Comparison of ENCODE assay signal across 16 mouse cellular contexts in the genomic region with DNA sequence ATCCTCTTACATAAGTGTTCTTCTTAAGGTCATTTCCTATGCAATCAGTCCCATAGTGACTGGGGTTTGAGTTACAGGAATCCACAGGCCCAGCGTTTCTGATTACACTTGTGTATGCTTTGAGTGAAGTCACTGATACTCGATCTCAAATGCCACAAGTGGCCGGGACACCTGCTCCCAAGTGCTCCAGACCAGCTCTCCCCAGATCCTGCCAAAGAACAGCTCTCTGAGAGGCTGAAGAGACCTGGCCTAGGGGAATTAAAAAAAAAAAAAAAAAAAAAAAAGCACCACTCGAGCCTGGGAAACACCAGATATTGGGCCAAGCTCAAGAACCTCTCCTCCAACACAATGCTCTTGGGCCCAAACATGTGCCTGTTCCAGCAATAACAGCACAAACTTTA.
DNase-seq lines count a peak whose midpoint lies in the region; ATAC-seq and TF ChIP-seq lines count a peak whose summit lies in the region.
"Had no signal": no experiment of that assay in that cellular context is flagged by ENCODE, and none has a peak within 500 bp of the region (broad histone marks: within the 10 kb centered on the region; RNA-seq: fewer than 3 reads in every experiment).

No protein-coding gene starts in this region.

- no peaks in the 10 kb centered on the region for H3K9me3 ChIP-seq in lung, embryonic 14.5 days (ENCODE audit: low read depth, low read length)
- H3K9me3 ChIP-seq: forebrain, embryonic 12.5 days; hindbrain, embryonic 15.5 days; limb, embryonic 12.5 days had no signal

- DNase-seq in heart, adult 18-20 months: peak; percentile 52 to 64
- DNase-seq in heart, adult 8-10 months (ENCODE audit: low spot score): no peak
- peak; percentile 57 to 64 for DNase-seq in gastrocnemius, adult 8-10 months (ENCODE audit: low spot score in 2 of 2)
- DNase-seq in lung, embryonic 14.5 days: no peak
- no peak for DNase-seq in thymus, postnatal 10 days (ENCODE audit: low spot score in 2 of 2)
- no peak for DNase-seq in right cerebral cortex, postnatal 14 days
- DNase-seq: kidney, adult 9 months; layer of hippocampus, adult 9-11 months; right cerebral cortex, adult 18-20 months; thymus, adult 2 months had no signal

- no peaks in the 10 kb centered on the region for H3K79me3 ChIP-seq in C2C12 (ENCODE audit: low read depth)

- TF ChIP-seq CTCF in C2C12 (IDR thresholded peaks at IDR 0.05; ENCODE audit: control insufficient read depth, insufficient read depth, insufficient read length): no peak
- TF ChIP-seq CTCF in lung, embryonic 14.5 days (IDR thresholded peaks at IDR 0.05; ENCODE audit: low read depth): no peak

- peak overlapping the region; percentile 56; the same call in 1 of the 2 replicates for H3K27ac ChIP-seq in lung, embryonic 14.5 days (ENCODE audit: low read depth)
- H3K27ac ChIP-seq: forebrain, embryonic 12.5 days; hindbrain, embryonic 15.5 days; limb, embryonic 12.5 days; macrophage had no signal

- ATAC-seq in lung, embryonic 14.5 days (ENCODE audit: insufficient read depth): no peak
- ATAC-seq in erythroblast, adult 5-6 weeks (replicated peaks; ENCODE audit: low FRiP score, poor library complexity, severe bottlenecking): no peak

- H3K79me2 ChIP-seq in C2C12 (ENCODE audit: control insufficient read depth, insufficient read depth): no peaks in the 10 kb centered on the region

- H3K4me1 ChIP-seq in lung, embryonic 14.5 days (ENCODE audit: insufficient read depth): peaks cover 19% of the 10 kb centered on the region

- H3K27me3 ChIP-seq in C2C12 (ENCODE audit: control insufficient read depth, insufficient read depth, insufficient read length): no peaks in the 10 kb centered on the region
- H3K27me3 ChIP-seq in lung, embryonic 14.5 days (ENCODE audit: insufficient read depth, low read length): no peaks in the 10 kb centered on the region
- H3K27me3 ChIP-seq: hindbrain, embryonic 15.5 days had no signal

- H3K36me3 ChIP-seq in C2C12 (ENCODE audit: control insufficient read depth, insufficient read depth): no peaks in the 10 kb centered on the region
- H3K36me3 ChIP-seq in lung, embryonic 14.5 days (ENCODE audit: insufficient read depth): 0 out of 2 replicates have a peak, but pooled peaks cover 4% of the 10 kb centered on the region
- H3K36me3 ChIP-seq: forebrain, embryonic 12.5 days; hindbrain, embryonic 15.5 days; limb, embryonic 12.5 days had no signal

- no peak overlapping the region for H3K9ac ChIP-seq in lung, embryonic 14.5 days
- H3K9ac ChIP-seq: forebrain, embryonic 12.5 days; hindbrain, embryonic 15.5 days; limb, embryonic 12.5 days had no signal

- no peak overlapping the region for H3ac ChIP-seq in C2C12 (ENCODE audit: control insufficient read depth, insufficient read length, low read depth)

- WGBS in lung, embryonic 14.5 days: 30% methylated on average over 4 of the region's 4 CpGs

- H3K4me2 ChIP-seq in lung, embryonic 14.5 days: no peak overlapping the region
- H3K4me2 ChIP-seq: forebrain, embryonic 12.5 days; hindbrain, embryonic 15.5 days; limb, embryonic 12.5 days had no signal

- H3K4me3 ChIP-seq in C2C12 (ENCODE audit: insufficient read depth, poor library complexity, severe bottlenecking): no peak overlapping the region
- no peak overlapping the region for H3K4me3 ChIP-seq in lung, embryonic 14.5 days (ENCODE audit: low read depth, low read length)
- H3K4me3 ChIP-seq: forebrain, embryonic 12.5 days; hindbrain, embryonic 15.5 days; limb, embryonic 12.5 days had no signal

TF ChIP-seq in C2C12, 6 proteins besides CTCF, POLR2A, EP300 and RAD21:
- TF ChIP-seq MYOD1 (IDR thresholded peaks at IDR 0.05; ENCODE audit: control insufficient read depth, insufficient read length, low read depth): peak; percentile 29
- TF ChIP-seq USF1 (IDR thresholded peaks at IDR 0.05; ENCODE audit: low read depth): no peak
TF ChIP-seq in C2C12: peak in this region for 1.

Comparison
In these comparisons a context has a peak if more than half of its experiments do, and no peak if none do; other contexts are left out.
1. DNase-seq: peak in heart, adult 18-20 months (2 of 2) and gastrocnemius, adult 8-10 months (2 of 2); none in heart, adult 8-10 months (single experiment), lung, embryonic 14.5 days (single experiment), thymus, postnatal 10 days (0 of 2) and right cerebral cortex, postnatal 14 days (single experiment).